Mouse (Mus musculus) hindbrain, embryonic 13.5 days (tissue): ENCODE data around the gene Hdac7. TPM values are rescaled to one million over a fixed set of nuclear protein-coding genes. Genes with fewer than 3 reads are reported as not detected.

Experiments used
- ATAC-seq: fragments of 200-750 bp; cut with Nextera tagmentation; 2 replicates; pipeline ENCODE4 v1.8.0; 2017; ENCODE audit warnings: moderate TSS enrichment; ENCODE audit not compliant: low FRiP score
- H3K27ac ChIP-seq: fragments of 300-500 bp; sonication (generic); 2 replicates; pipeline ENCODE4 v1.5.1; 2015; ENCODE audit warnings: inconsistent platforms, mild to moderate bottlenecking, moderate library complexity
- H3K27me3 ChIP-seq: fragments of 300-500 bp; sonication (generic); 2 replicates; pipeline ENCODE4 v1.6.1; 2015; ENCODE audit warnings: mild to moderate bottlenecking, inconsistent platforms
- H3K36me3 ChIP-seq: fragments of 300-500 bp; sonication (generic); 2 replicates; pipeline ENCODE4 v1.6.1; 2015; ENCODE audit warnings: mild to moderate bottlenecking, inconsistent platforms
- H3K4me1 ChIP-seq: fragments of 300-500 bp; sonication (generic); replicated peaks from 2 replicates; pipeline ENCODE4 v1.6.1; 2015; ENCODE audit warnings: inconsistent platforms
- H3K4me2 ChIP-seq: fragments of 300-500 bp; sonication (generic); 2 replicates; pipeline ENCODE4 v1.6.1; 2015; ENCODE audit warnings: inconsistent platforms, mild to moderate bottlenecking, moderate library complexity
- H3K4me3 ChIP-seq: fragments of 300-500 bp; sonication (generic); 2 replicates; pipeline ENCODE4 v1.5.1; 2015; ENCODE audit warnings: mild to moderate bottlenecking, inconsistent platforms
- H3K9ac ChIP-seq: fragments of 300-500 bp; sonication (generic); 2 replicates; pipeline ENCODE4 v1.6.1; 2015; ENCODE audit warnings: mild to moderate bottlenecking, inconsistent platforms
- H3K9me3 ChIP-seq: fragments of 300-500 bp; sonication (generic); 2 replicates; pipeline ENCODE4 v1.6.1; 2016; ENCODE audit warnings: inconsistent platforms
- WGBS: fragments of 180-500 bp; shearing (Covaris S2); methylation state at CpG from one replicate; pipeline ENCODE4 v1.1.7; 2015; 5-methylcytosine and 5-hydroxymethylcytosine counted together
- polyA plus RNA-seq: library from polyadenylated mRNA; unstranded; fragments of >200 nt; fragmentation: Nextera tagmentation; extraction: Ambion mirVana; gene quantifications from 2 replicates; pipeline ENCODE4 v1.2.1, GENCODE M21; 2015

Gene Hdac7
- polyA plus RNA-seq, result 27.9 and 28.1 TPM in 2 replicates

- no peak within 1 kb of the TSS for H3K9ac ChIP-seq
- 69% methylated on average over 19 of the region's 19 CpGs for WGBS
- ATAC-seq, result no peak
- no peak within 1 kb of the TSS for H3K4me2 ChIP-seq
- H3K9me3 ChIP-seq, result no peaks in the 10 kb centered on the region
- H3K4me3 ChIP-seq, result no peak within 1 kb of the TSS
- no peaks in the 10 kb centered on the region for H3K36me3 ChIP-seq
- no peaks in the 10 kb centered on the region for H3K27me3 ChIP-seq
- peaks cover 5% of the 10 kb centered on the region; the same call in 1 of the 2 replicates for H3K4me1 ChIP-seq
- no peak within 1 kb of the TSS for H3K27ac ChIP-seq
Observed at GRCm38 (mm10) chr15:97844037-97845034, at the start of gene Hdac7. Gene Hdac7 (minus strand): TSS chr15:97844502.

- Histone ChIP-seq H3K27ac (no peak overlapping the region), H3K36me3 (no peaks in the 10 kb centered on the region), H3K27me3 (no peaks in the 10 kb centered on the region), H3K9ac (no peak overlapping the region), H3K4me2 (no peak overlapping the region), H3K4me3 (no peak overlapping the region), H3K9me3 (no peaks in the 10 kb centered on the region), H3K4me1 (peaks cover 11% of the 10 kb centered on the region)
- WGBS, result 77% methylated on average over 8 of the region's 8 CpGs
- no peak for ATAC-seq
Observed at GRCm38 (mm10) chr15:97892506-97892905, 48.2 kb upstream of the Hdac7 start.

- ATAC-seq, result no peak
- no peak overlapping the region for H3K27ac ChIP-seq
- H3K9ac ChIP-seq, result no peak overlapping the region
Observed at GRCm38 (mm10) chr15:97890450-97890849, 46.1 kb upstream of the Hdac7 start.

GRCm38 (mm10) chr15:97890017-97890416 is 45.7 kb upstream of the Hdac7 start:
- Histone ChIP-seq H3K4me2 (no peak overlapping the region), H3K36me3 (no peaks in the 10 kb centered on the region), H3K4me1 (no peaks in the 10 kb centered on the region), H3K4me3 (no peak overlapping the region), H3K9me3 (no peaks in the 10 kb centered on the region), H3K27ac (no peak overlapping the region), H3K9ac (no peak overlapping the region), H3K27me3 (no peaks in the 10 kb centered on the region)
- 72% methylated on average over 11 of the region's 11 CpGs for WGBS
- no peak for ATAC-seq

More at GRCm38 (mm10) chr15:97890450-97890849, 46.1 kb upstream of the Hdac7 start:
- Histone ChIP-seq H3K9me3 (no peaks in the 10 kb centered on the region), H3K36me3 (no peaks in the 10 kb centered on the region), H3K4me1 (no peaks in the 10 kb centered on the region), H3K27me3 (no peaks in the 10 kb centered on the region), H3K4me3 (no peak overlapping the region), H3K4me2 (no peak overlapping the region)
- WGBS, result 89% methylated on average over 10 of the region's 10 CpGs

GRCm38 (mm10) chr15:97887541-97888016 is 43.3 kb upstream of the Hdac7 start:
- no peak overlapping the region for H3K4me2 ChIP-seq
- ATAC-seq, result no peak
- no peaks in the 10 kb centered on the region for H3K9me3 ChIP-seq
- no peaks in the 10 kb centered on the region for H3K4me1 ChIP-seq
- no peaks in the 10 kb centered on the region for H3K27me3 ChIP-seq
- 82% methylated on average over 10 of the region's 10 CpGs for WGBS
- H3K9ac ChIP-seq, result no peak overlapping the region
- no peaks in the 10 kb centered on the region for H3K36me3 ChIP-seq
- no peak overlapping the region for H3K4me3 ChIP-seq
- H3K27ac ChIP-seq, result no peak overlapping the region

- 93% methylated on average over 8 of the region's 8 CpGs for WGBS
- Histone ChIP-seq H3K9me3 (no peaks in the 10 kb centered on the region), H3K4me1 (no peaks in the 10 kb centered on the region)
Observed at GRCm38 (mm10) chr15:97881423-97881822, 37.1 kb upstream of the Hdac7 start.

GRCm38 (mm10) chr15:97880441-97880840 is 36.1 kb upstream of the Hdac7 start:
- Histone ChIP-seq H3K9ac (no peak overlapping the region), H3K4me3 (no peak overlapping the region), H3K27me3 (no peaks in the 10 kb centered on the region), H3K9me3 (no peaks in the 10 kb centered on the region), H3K4me2 (no peak overlapping the region), H3K36me3 (no peaks in the 10 kb centered on the region), H3K4me1 (no peaks in the 10 kb centered on the region), H3K27ac (no peak overlapping the region)
- ATAC-seq, result no peak
- 82% methylated on average over 9 of the region's 9 CpGs for WGBS

More at GRCm38 (mm10) chr15:97881423-97881822, 37.1 kb upstream of the Hdac7 start:
- Histone ChIP-seq H3K36me3 (no peaks in the 10 kb centered on the region), H3K9ac (no peak overlapping the region), H3K4me3 (no peak overlapping the region), H3K4me2 (no peak overlapping the region), H3K27ac (no peak overlapping the region), H3K27me3 (no peaks in the 10 kb centered on the region)
- ATAC-seq, result no peak

- H3K4me2 ChIP-seq, result no peak overlapping the region
- H3K9ac ChIP-seq, result no peak overlapping the region
- no peaks in the 10 kb centered on the region for H3K36me3 ChIP-seq
- WGBS, result 79% methylated on average over 7 of the region's 7 CpGs
- H3K9me3 ChIP-seq, result no peaks in the 10 kb centered on the region
- no peak for ATAC-seq
- H3K27me3 ChIP-seq, result no peaks in the 10 kb centered on the region
- no peak overlapping the region for H3K4me3 ChIP-seq
- no peaks in the 10 kb centered on the region for H3K4me1 ChIP-seq
- no peak overlapping the region for H3K27ac ChIP-seq
Observed at GRCm38 (mm10) chr15:97878696-97879328, 34.5 kb upstream of the Hdac7 start.

- H3K27ac ChIP-seq, result no peak overlapping the region
- no peak for ATAC-seq
- WGBS, result 91% methylated on average over 8 of the region's 8 CpGs
Observed at GRCm38 (mm10) chr15:97875784-97876183, 31.5 kb upstream of the Hdac7 start.

GRCm38 (mm10) chr15:97873717-97874116 is 29.4 kb upstream of the Hdac7 start:
- WGBS, result 83% methylated on average over 9 of the region's 9 CpGs
- Histone ChIP-seq H3K9me3 (no peaks in the 10 kb centered on the region), H3K4me1 (no peaks in the 10 kb centered on the region), H3K27ac (no peak overlapping the region), H3K27me3 (no peaks in the 10 kb centered on the region), H3K36me3 (no peaks in the 10 kb centered on the region), H3K4me3 (no peak overlapping the region), H3K4me2 (no peak overlapping the region), H3K9ac (no peak overlapping the region)
- ATAC-seq, result no peak

More at GRCm38 (mm10) chr15:97875784-97876183, 31.5 kb upstream of the Hdac7 start:
- Histone ChIP-seq H3K9me3 (no peaks in the 10 kb centered on the region), H3K36me3 (no peaks in the 10 kb centered on the region), H3K4me1 (no peaks in the 10 kb centered on the region), H3K4me3 (no peak overlapping the region), H3K9ac (no peak overlapping the region), H3K27me3 (no peaks in the 10 kb centered on the region), H3K4me2 (no peak overlapping the region)

GRCm38 (mm10) chr15:97872161-97872560 is 27.9 kb upstream of the Hdac7 start:
- H3K27me3 ChIP-seq, result no peaks in the 10 kb centered on the region
- no peak for ATAC-seq
- H3K9me3 ChIP-seq, result no peaks in the 10 kb centered on the region
- no peaks in the 10 kb centered on the region for H3K36me3 ChIP-seq
- no peak overlapping the region for H3K27ac ChIP-seq
- 93% methylated on average over 8 of the region's 8 CpGs for WGBS
- no peak overlapping the region for H3K4me3 ChIP-seq
- no peaks in the 10 kb centered on the region for H3K4me1 ChIP-seq
- no peak overlapping the region for H3K9ac ChIP-seq
- H3K4me2 ChIP-seq, result no peak overlapping the region
